Mouse (Mus musculus) kidney, embryonic 15.5 days (tissue): ENCODE data around the gene Mrto4. TPM values are rescaled to one million over a fixed set of nuclear protein-coding genes. Genes with fewer than 3 reads are reported as not detected.
"Not testable (repeated sequence)": the region's sequence is repeated elsewhere in the genome, so short reads cannot be mapped to it uniquely, and the experiment has no call there.

Source experiments
- ATAC-seq: fragments of 200-750 bp; cut with Nextera tagmentation; replicated peaks from 2 replicates; pipeline ENCODE4 v1.8.0; 2017; ENCODE audit warnings: moderate TSS enrichment; ENCODE audit not compliant: low FRiP score
- H3K27ac ChIP-seq: fragments of 300-500 bp; sonication (generic); 2 replicates; pipeline ENCODE4 v1.5.1; 2015; ENCODE audit warnings: mild to moderate bottlenecking, inconsistent platforms
- H3K27me3 ChIP-seq: fragments of 300-500 bp; sonication (generic); 2 replicates; pipeline ENCODE4 v1.6.1; 2015; ENCODE audit warnings: inconsistent platforms
- H3K36me3 ChIP-seq: fragments of 300-500 bp; sonication (generic); 2 replicates; pipeline ENCODE4 v1.6.1; 2015; ENCODE audit warnings: inconsistent platforms
- H3K4me1 ChIP-seq: fragments of 300-500 bp; sonication (generic); 2 replicates; pipeline ENCODE4 v1.6.1; 2015; ENCODE audit warnings: inconsistent platforms
- H3K4me2 ChIP-seq: fragments of 300-500 bp; sonication (generic); 2 replicates; pipeline ENCODE4 v1.6.1; 2015; ENCODE audit warnings: moderate library complexity, mild to moderate bottlenecking, inconsistent platforms
- H3K4me3 ChIP-seq: fragments of 300-500 bp; sonication (generic); replicated peaks from 2 replicates; pipeline ENCODE4 v1.5.1; 2015; ENCODE audit warnings: mild to moderate bottlenecking, inconsistent platforms
- H3K9ac ChIP-seq: fragments of 300-500 bp; sonication (generic); 2 replicates; pipeline ENCODE4 v1.6.1; 2015; ENCODE audit warnings: mild to moderate bottlenecking, inconsistent platforms
- H3K9me3 ChIP-seq: fragments of 300-500 bp; sonication (generic); replicated peaks from 2 replicates; pipeline ENCODE4 v1.6.1; 2016; ENCODE audit warnings: inconsistent platforms
- WGBS: fragments of 180-500 bp; shearing (Covaris S2); methylation state at CpG from one replicate; pipeline ENCODE4 v1.1.7; 2015; ENCODE audit warnings: mixed read lengths; 5-methylcytosine and 5-hydroxymethylcytosine counted together
- polyA plus RNA-seq: library from polyadenylated mRNA; unstranded; fragments of >200 nt; fragmentation: Nextera tagmentation; extraction: Ambion mirVana; gene quantifications from 2 replicates; pipeline ENCODE4 v1.2.1, GENCODE M21; 2015

Mrto4 gene
- 123 and 130 TPM in 2 replicates for polyA plus RNA-seq

- Histone ChIP-seq H3K4me1 (peaks cover 23% of the 10 kb centered on the region), H3K9me3 (no peaks in the 10 kb centered on the region), H3K27me3 (no peaks in the 10 kb centered on the region), H3K4me3 (peak within 1 kb of the TSS; percentile 80), H3K9ac (peak within 1 kb of the TSS; percentile 71), H3K27ac (peak within 1 kb of the TSS; percentile 98), H3K36me3 (peaks cover 58% of the 10 kb centered on the region), H3K4me2 (peak within 1 kb of the TSS; percentile 86)
- WGBS = under 1% methylated on average over 64 of the region's 64 CpGs
- ATAC-seq = peak; percentile 94
Measured at GRCm38 (mm10) chr4:139351931-139352711, at the start of gene Mrto4, which contains the start of the genes Emc1 and Ubr4. TSS of gene Mrto4 (minus strand) at chr4:139352576. TSS of gene Emc1 (plus strand) at chr4:139352587. TSS of gene Ubr4 (plus strand) at chr4:139352609.

DNA sequence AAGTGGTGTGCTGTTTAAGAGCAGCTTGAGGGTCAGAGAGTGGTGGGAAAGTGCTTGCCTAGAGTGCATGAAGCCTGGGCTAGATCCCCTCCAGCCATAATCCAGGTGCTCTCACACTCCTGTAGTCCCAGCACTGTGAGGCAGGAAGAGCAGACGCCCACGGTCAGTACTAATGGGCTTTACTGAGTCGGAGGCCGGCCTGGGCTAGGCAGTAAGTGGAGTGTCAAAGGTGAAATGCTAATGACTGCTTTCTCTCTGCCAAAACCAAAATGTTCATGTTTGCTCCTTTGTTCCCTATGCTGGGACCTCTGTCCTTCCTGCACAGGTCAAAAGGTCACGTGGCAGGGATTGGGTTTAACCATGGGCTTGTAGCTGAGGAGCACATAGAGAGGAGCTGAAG, 48.1 kb upstream of the Mrto4 start:
- Histone ChIP-seq H3K4me2 (no peak overlapping the region), H3K9me3 (no peaks in the 10 kb centered on the region), H3K27me3 (no peaks in the 10 kb centered on the region), H3K27ac (no peak overlapping the region), H3K36me3 (peaks cover 96% of the 10 kb centered on the region), H3K4me1 (no peaks in the 10 kb centered on the region), H3K9ac (no peak overlapping the region), H3K4me3 (no peak overlapping the region)
- 84% methylated on average over 5 of the region's 5 CpGs for WGBS
- ATAC-seq = 0 out of 2 replicates have a peak, but pooled peaks have one; percentile 36

- Histone ChIP-seq H3K4me1 (no peaks in the 10 kb centered on the region), H3K4me3 (no peak overlapping the region), H3K9me3 (no peaks in the 10 kb centered on the region), H3K4me2 (no peak overlapping the region), H3K9ac (no peak overlapping the region), H3K36me3 (peaks cover 95% of the 10 kb centered on the region), H3K27ac (no peak overlapping the region), H3K27me3 (no peaks in the 10 kb centered on the region)
- no peak for ATAC-seq
- 62% methylated on average over 2 of the region's 2 CpGs for WGBS
Measured at GRCm38 (mm10) chr4:139395431-139395830, 43.1 kb upstream of the Mrto4 start.

GRCm38 (mm10) chr4:139389557-139389956, 37.2 kb upstream of the Mrto4 start:
- WGBS = 79% methylated on average over 4 of the region's 4 CpGs
- H3K4me2 ChIP-seq = no peak overlapping the region
- no peak overlapping the region for H3K9ac ChIP-seq
- H3K4me1 ChIP-seq = 0 out of 2 replicates have a peak, but pooled peaks cover 5% of the 10 kb centered on the region
- ATAC-seq = no peak
- no peaks in the 10 kb centered on the region for H3K9me3 ChIP-seq
- H3K27ac ChIP-seq = no peak overlapping the region
- H3K27me3 ChIP-seq = no peaks in the 10 kb centered on the region
- no peak overlapping the region for H3K4me3 ChIP-seq
- H3K36me3 ChIP-seq = peaks cover 48% of the 10 kb centered on the region

DNA sequence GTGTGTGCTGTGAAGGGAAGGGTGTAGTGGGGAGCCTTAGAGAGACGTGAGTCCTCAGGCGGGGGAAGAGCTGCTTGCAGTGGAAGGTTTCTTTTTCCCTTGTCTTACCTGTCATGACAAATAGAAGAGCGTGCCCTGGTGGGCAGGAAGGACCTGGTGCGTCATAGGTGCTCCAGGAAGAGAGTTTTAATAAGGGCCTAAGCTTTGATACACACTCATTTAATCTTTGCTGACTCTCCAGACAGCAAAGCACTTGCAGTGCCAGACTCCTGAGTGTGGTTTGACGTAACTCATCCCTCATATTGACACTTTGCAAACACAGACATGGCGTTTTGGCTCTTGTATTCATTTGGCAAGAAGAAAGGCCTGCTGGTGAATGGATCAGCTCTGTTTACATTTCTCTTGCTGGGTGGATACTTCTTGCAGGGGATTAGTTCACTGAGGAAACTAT, 34.5 kb upstream of the Mrto4 start:
- Histone ChIP-seq H3K36me3 (peaks cover 24% of the 10 kb centered on the region), H3K4me1 (peaks cover 11% of the 10 kb centered on the region), H3K9me3 (no peaks in the 10 kb centered on the region), H3K27ac (0 out of 2 replicates have a peak overlapping the region, but pooled peaks have one; percentile 28), H3K4me3 (no peak overlapping the region), H3K9ac (no peak overlapping the region), H3K4me2 (no peak overlapping the region), H3K27me3 (no peaks in the 10 kb centered on the region)
- 54% methylated on average over 6 of the region's 6 CpGs for WGBS
- ATAC-seq = no peak

DNA sequence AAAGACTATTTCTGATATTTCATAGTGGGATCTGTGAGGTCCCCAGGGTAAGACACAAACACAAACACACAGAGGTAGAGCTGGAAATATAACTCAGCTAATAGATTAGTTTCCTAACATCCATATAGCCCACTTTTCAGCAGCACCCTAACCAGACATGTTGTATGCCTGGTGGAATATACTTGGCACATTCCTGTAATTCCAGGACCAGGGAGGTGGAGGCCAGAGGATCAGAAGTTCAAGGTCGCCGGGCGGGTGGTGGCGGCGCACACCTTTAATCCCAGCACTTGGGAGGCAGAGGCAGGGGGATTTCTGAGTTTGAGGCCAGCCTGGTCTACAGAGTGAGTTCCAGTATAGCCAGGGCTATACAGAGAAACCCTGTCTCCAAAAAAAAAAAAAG, 33.5 kb upstream of the Mrto4 start:
- not testable (repeated sequence) for ATAC-seq, H3K27ac ChIP-seq, H3K9me3 ChIP-seq, H3K9ac ChIP-seq, H3K4me2 ChIP-seq, H3K27me3 ChIP-seq, H3K4me3 ChIP-seq
- peaks cover 14% of the 10 kb centered on the region for H3K36me3 ChIP-seq
- H3K4me1 ChIP-seq = peaks cover 18% of the 10 kb centered on the region
- 87% methylated on average over 5 of the region's 5 CpGs for WGBS

GRCm38 (mm10) chr4:139382231-139382630, 29.9 kb upstream of the Mrto4 start:
- H3K4me3 ChIP-seq = 0 out of 2 replicates have a peak overlapping the region, but pooled peaks have one; percentile 6
- no peak overlapping the region; the same call in 1 of the 2 replicates for H3K9ac ChIP-seq
- H3K9me3 ChIP-seq = no peaks in the 10 kb centered on the region
- H3K27me3 ChIP-seq = no peaks in the 10 kb centered on the region
- H3K36me3 ChIP-seq = peaks cover 17% of the 10 kb centered on the region
- peak overlapping the region; percentile 86 for H3K4me2 ChIP-seq
- peaks cover 24% of the 10 kb centered on the region for H3K4me1 ChIP-seq
- WGBS = 67% methylated on average over 7 of the region's 7 CpGs
- no peak for ATAC-seq
- no peak overlapping the region for H3K27ac ChIP-seq

GRCm38 (mm10) chr4:139381452-139381845, 29.1 kb upstream of the Mrto4 start:
- Histone ChIP-seq H3K27me3 (no peaks in the 10 kb centered on the region), H3K4me1 (peaks cover 20% of the 10 kb centered on the region), H3K9me3 (no peaks in the 10 kb centered on the region), H3K27ac (peak overlapping the region; percentile 79; the same call in 1 of the 2 replicates), H3K4me3 (peak overlapping the region; percentile 97), H3K9ac (peak overlapping the region; percentile 89), H3K36me3 (peaks cover 24% of the 10 kb centered on the region), H3K4me2 (peak overlapping the region; percentile 86)
- WGBS = 40% methylated on average over 4 of the region's 4 CpGs
- ATAC-seq = no peak

DNA sequence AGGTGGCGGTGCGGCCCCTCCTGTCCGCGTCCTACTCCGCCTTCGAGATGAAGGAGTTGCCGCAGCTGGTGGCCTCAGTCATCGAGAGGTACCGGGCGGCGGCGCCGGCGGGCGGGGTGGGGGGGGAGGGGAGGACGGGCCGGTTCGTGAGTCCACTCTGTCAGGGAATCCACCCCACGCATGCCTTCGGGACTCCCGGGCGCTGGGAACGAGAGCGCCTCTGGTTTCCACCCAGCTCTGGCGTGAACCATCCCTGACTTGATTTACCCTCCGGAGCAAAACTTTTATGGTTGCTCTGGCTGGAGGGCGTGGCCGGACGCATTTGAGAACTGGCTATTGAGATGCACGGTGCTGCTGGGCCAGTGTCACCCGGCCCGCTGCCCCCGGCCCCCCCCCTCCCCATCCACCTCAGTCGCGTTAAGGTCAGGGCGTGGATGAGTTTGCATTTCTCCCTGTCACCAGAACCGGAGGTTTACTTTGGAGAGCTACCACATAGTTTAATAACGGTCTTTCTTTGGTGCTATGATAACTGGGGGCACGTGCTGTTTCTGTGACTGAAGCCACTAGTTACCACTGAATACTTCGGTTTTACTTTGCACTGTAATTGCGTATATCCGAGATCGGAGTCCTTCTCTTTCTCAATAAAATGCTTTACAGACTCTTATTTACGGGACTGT, 28.5 kb upstream of the Mrto4 start:
- peak overlapping the region; percentile 86 for H3K4me2 ChIP-seq
- 2% methylated on average over 44 of the region's 44 CpGs for WGBS
- no peaks in the 10 kb centered on the region for H3K27me3 ChIP-seq
- ATAC-seq = peak; percentile 52
- no peaks in the 10 kb centered on the region for H3K9me3 ChIP-seq
- peak overlapping the region; percentile 89 for H3K9ac ChIP-seq
- H3K27ac ChIP-seq = peak overlapping the region; percentile 79
- H3K36me3 ChIP-seq = peaks cover 29% of the 10 kb centered on the region
- peaks cover 20% of the 10 kb centered on the region for H3K4me1 ChIP-seq
- H3K4me3 ChIP-seq = peak overlapping the region; percentile 97

DNA sequence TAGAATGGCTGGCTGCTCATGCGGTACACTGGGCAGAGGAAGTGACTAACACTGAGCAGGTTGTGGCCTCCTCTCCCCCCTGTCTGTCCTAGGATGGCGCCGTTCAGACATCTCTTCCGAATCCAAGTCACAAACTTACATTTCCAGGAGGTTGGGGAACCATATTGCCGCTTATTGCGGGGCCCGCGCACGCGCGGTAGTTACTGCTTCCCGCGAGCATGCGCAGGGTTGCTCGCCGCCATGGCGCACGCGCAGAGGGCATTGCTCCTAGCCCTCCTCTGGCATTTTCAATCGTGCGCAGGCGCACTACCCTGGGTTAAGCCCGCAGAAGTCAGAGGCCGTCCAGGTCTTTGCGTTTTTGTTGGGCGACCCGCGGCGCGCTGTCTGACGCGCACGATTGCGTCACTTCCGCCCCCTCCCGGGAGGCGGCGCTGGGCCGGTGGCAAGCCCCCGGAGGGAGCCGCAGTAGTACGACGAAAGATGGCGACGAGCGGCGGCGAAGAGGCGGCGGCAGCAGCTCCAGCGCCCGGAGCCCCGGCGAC, 27.9 kb upstream of the Mrto4 start:
- WGBS = under 1% methylated on average over 54 of the region's 54 CpGs
- Histone ChIP-seq H3K4me2 (peak overlapping the region; percentile 86), H3K4me1 (peaks cover 20% of the 10 kb centered on the region), H3K36me3 (peaks cover 35% of the 10 kb centered on the region), H3K9ac (peak overlapping the region; percentile 89), H3K4me3 (peak overlapping the region; percentile 97), H3K27me3 (no peaks in the 10 kb centered on the region), H3K27ac (peak overlapping the region; percentile 92), H3K9me3 (no peaks in the 10 kb centered on the region)
- peak; percentile 98 for ATAC-seq

- H3K4me1 ChIP-seq = peaks cover 20% of the 10 kb centered on the region
- H3K36me3 ChIP-seq = peaks cover 41% of the 10 kb centered on the region
- no peak for ATAC-seq
- H3K4me2 ChIP-seq = peak overlapping the region; percentile 86
- 12% methylated on average over 8 of the region's 8 CpGs for WGBS
- H3K9me3 ChIP-seq = no peaks in the 10 kb centered on the region
- H3K27me3 ChIP-seq = no peaks in the 10 kb centered on the region
- peak overlapping the region; percentile 92 for H3K27ac ChIP-seq
- H3K4me3 ChIP-seq = peak overlapping the region; percentile 97
- H3K9ac ChIP-seq = peak overlapping the region; percentile 77
Measured at GRCm38 (mm10) chr4:139379719-139380118, 27.3 kb upstream of the Mrto4 start.

DNA sequence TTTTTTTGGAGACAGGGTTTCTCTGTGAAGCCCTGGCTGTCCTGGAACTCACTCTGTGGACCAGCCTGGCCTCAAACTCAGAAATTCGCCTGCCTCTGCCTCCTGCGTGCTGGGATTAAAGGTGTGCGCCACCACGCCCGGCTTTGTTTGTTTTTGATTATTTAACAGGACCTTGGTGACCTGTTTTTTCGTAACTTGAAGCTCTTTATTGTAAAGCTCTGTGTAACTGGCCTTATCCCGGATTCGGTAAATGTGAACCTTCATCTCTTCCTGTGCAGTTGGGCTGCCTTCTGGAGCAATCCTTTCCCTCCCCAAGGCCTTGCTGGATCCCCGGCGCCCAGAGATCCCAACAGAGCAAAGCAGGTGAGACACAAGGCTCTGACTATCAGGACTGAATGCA, 21.2 kb upstream of the Mrto4 start:
- no peak overlapping the region for H3K4me2 ChIP-seq
- WGBS = 91% methylated on average over 10 of the region's 10 CpGs
- H3K27me3 ChIP-seq = no peaks in the 10 kb centered on the region
- H3K9me3 ChIP-seq = no peaks in the 10 kb centered on the region
- H3K4me1 ChIP-seq = no peaks in the 10 kb centered on the region
- no peak overlapping the region for H3K4me3 ChIP-seq
- no peak overlapping the region for H3K9ac ChIP-seq
- H3K36me3 ChIP-seq = peaks cover 96% of the 10 kb centered on the region
- no peak overlapping the region for H3K27ac ChIP-seq
- no peak for ATAC-seq
